Mouse (Mus musculus) liver, embryonic 14.5 days (tissue): ENCODE data around the gene Cacna1c.

Source experiments
- CTCF ChIP-seq: IDR thresholded peaks from 2 replicates; pipeline ENCODE4 v1.5.1; 2016; ENCODE audit warnings: antibody characterized with exemption, low read depth, control low read depth
- EP300 ChIP-seq: IDR thresholded peaks from 2 replicates; pipeline ENCODE4 v1.6.1; 2016; ENCODE audit warnings: antibody characterized with exemption, low read depth

- TF ChIP-seq EP300 = no peak
- no peak for TF ChIP-seq CTCF
These were observed 107.8 kb downstream of the Cacna1c start for GRCm38 (mm10) chr6:119088381-119088780.
